Mouse (Mus musculus): ENCODE results near the gene Gm45837.

Gm45837 gene

DNA sequence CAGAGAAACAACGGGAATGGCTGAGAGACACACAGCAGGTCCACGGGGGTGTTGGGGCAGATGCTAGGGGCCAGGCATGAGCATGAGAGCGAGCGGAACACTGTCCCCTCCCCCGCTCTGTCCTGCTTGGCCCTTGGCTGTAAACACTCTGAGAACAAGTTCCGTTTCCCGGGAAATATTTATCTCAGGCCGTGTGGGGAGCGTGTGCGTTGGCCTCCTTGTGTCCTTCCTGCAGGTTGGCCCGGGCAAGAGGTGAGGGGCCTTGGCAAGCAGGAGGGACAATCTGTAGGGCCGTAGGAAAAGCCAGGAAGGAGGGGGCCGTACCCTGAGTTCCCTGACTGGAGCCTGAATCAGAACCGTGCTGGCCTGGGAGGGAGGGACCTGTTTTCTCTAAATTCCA is 54.7 kb downstream of the Gm45837 start:
- peak; percentile 73 to 82 for DNase-seq (ENCODE audit: low spot score in 2 of 2)

DNA sequence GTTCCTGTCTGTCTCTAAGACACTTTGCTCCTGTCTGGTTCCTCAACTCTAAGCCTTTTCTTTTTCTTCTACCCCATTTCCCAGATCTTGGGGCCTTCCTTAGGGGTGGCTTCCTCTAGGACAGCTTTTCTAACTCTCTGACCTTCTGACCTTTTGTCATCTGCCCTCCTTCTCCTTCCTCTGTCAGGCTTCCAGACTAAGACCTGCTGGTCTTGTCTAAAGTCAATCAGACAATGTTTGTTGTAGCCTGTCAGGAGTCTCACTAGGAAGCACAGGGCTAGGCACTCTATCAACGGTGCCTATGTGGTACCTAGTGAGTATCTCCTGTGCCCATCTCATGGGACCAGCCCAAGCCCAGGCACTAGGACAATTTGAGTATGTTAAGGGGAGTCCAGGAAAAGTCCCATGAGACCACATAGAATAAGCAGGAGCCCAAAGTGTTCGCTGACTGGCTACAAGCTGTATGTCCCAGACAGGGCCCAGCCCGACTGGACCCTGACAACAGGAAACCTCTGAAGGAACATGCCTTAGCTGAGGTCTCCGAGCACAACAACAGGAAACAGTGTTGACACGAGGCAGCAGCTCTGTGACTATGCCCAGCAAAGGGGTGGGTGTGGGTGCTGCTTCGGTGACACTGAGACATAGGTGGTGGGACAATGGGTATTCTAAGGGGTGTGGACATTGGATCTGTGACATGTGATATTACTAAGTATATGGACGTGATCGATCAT is 55.3 kb downstream of the Gm45837 start:
- peak in 1 of 2 experiments; percentile 82 for DNase-seq (ENCODE audit: low spot score in 2 of 2)

DNA sequence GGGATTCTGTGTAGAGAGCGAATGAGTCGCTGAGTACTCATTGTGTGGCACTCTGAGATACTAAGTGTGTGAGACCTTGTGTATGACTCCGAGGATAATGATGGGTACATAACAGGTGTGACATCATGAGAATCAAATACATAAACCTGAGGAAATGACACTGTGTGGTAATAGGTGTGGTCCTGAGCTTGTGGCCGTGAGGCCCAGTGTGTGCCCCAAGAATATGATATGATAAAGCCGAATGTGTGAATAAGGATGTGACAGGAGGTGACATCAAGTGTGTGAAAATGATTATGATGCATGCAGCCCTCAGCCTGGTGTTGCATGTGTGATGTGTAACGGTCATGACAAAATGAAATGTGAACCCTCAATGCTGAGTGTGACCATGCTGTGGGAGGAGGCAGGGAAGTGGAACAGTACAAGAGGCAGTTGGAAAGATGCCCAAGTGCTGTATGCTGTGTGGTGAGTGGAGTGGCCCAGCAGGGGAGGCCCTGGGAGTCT is 55.9 kb downstream of the Gm45837 start:
- DNase-seq (ENCODE audit: low spot score in 2 of 2), result no peak

DNA sequence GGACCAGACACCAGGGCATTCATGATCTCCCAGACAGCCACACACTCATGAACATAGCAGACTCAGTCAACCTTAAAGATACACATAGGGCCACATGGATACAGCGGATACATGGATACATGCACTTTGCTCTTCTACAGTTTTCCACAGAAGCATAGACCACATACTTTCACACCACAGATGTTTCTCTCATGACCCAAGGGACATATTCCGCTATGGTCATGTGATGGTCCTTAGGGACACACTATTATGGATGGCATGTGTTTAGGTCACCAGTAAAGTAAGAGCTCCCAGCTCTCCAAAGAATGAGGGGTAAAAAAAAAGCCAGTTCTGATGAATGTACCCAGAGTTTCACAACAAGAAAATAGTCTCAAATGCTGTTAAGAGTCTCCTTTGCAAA is 60.7 kb downstream of the Gm45837 start:
- DNase-seq (ENCODE audit: low spot score in 2 of 2), result no peak

GRCm38 (mm10) chr7:101471968-101472480 is 61.3 kb downstream of the Gm45837 start:
- no peak for DNase-seq (ENCODE audit: low spot score in 2 of 2)

DNA sequence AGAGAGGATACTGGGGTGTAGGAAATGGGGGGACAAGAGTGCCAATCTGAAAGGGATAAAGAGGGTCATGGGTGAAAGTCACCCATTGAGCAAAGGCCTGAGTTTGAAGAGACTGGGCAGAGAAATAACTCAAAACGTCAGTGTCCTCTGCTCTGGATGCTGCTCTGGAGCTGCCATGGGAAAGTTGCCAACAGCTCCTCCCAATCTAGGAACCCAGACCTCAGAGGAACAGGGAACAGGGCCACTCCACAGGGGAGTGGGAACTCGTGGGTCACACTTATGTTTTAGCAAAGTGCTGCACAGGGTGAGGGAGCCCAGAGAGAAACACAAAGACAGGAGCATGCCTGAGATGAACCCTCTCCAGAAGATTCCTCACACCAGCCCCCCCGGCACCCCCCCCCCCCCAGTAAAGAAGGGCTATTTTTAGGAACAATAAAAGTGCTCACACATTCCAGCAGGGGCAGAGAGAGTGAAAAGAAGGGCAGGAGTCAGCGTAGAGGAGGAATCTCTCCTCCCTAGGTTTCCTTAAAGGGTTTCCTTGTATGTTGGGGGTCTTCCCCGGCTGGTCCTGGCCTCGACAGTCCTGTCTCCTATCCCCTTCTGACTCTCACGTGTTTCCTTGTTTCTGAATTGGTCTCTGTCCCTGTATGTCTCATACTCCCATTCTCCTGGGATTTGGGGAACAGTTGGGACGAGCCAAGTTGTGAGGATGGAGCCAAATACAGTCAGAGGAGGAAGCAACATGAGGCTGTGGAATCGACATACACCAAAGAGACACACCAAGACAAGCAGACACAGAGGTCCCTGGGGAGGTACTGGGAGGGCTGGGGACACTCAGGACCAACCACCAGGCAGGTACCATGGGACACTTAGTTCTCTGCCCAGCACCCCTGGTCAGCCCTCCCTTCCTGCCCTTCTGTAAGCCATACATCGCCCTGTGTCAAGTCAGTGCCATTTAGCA is 62.2 kb downstream of the Gm45837 start:
- DNase-seq (ENCODE audit: low spot score in 2 of 2), result peak; percentile 70 to 74

DNA sequence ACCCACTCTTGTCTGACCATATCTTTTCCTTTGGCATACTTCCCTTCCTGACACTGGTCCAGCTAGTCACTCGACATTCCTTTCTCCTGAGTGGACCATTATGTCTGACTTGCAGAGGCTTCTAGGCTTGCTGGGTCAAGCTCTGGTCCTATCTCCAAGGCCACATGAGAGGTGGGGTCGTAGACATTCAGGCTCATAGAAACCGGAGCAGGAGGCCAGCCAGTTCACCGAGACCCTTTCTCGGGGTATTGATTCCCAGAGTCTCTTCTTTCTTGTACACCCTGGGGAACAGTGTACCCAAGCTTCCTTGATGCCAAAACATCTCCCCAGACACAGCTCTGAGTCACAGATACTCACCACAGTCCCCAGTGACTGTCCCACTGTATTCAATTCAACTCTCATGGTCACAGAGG is 63.7 kb downstream of the Gm45837 start:
- DNase-seq (ENCODE audit: low spot score in 2 of 2), result no peak

DNA sequence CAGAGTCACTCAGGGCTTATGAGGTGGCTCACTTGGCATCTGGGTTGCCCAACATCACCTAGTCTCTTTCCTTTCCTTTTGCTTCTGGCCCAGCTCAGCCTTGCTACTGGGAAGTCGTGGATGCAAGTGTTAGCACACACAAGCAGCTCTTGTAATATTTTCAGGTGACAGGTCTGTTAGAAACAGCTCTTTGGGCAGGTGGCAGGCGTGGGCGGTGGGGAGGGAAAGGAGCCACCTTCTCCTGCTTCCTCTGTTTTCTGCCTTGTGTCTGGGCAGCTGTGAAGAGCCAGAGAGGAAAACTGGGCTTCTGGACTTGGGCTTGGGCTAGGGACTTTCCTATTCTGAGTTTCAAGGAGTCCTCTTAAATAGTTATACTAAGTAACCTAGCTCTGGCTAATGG is 65.3 kb downstream of the Gm45837 start:
- DNase-seq (ENCODE audit: low spot score in 2 of 2), result no peak

DNA sequence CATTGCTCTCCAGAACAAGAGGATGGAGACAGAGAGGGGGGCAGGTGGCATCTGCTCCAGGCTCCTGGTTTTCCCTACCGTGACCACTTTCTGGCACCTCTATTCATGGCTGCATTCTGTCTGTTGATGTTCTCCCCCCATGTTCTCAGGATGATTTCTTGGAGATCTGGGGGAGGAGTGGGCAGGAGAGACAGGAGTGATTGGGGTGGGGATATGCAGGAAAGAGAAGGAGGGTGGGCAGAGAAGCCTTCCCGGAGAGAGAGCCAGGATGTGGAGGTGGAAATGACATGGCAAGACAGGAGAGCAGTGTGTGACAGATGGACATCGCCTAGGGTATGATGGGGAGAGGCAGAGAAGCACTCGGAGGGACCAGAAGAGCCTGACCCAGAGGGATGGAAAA is 65.8 kb downstream of the Gm45837 start:
- no peak for DNase-seq (ENCODE audit: low spot score in 2 of 2)

DNA sequence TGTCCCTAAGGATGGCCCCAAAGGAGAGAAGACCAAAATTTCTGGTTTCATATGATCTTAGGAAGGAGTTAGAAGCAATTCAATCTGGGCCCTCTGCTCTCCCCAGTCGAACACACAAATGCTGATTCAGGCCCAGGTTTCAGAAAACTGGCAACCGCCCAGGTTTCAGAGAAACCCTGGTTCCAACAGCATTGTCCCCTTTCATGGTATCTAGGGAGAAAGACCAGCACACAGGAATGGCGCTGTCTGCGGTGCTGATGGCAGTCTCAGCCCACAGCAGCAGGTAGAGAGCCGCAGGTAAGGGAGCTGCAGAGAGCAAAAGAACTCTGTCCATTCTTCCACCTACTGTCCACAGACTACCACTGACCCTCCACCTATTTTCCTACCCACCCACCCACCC is 66.5 kb downstream of the Gm45837 start:
- DNase-seq (ENCODE audit: low spot score in 2 of 2), result no peak

GRCm38 (mm10) chr7:101478099-101478498 is 67.4 kb downstream of the Gm45837 start:
- no peak for DNase-seq (ENCODE audit: low spot score in 2 of 2)

DNA sequence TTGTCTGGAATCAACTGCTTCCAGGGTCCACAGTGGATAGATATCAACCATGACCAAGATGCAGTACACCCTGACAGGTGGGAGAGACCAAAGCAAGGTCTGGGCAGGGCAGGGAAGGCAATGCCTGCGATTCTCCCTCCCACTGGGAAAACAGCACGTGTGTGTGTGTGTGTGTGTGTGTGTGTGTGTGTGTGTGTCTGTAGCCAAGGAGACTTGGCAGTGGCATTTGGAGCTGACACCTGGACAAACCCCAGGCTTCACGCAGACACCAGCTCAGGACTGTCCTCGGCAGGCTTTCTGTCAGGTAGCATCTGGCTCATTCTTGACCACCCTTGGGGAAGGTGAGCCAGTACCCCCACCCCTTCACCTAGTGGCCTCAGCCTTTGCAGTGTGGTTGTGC is 69.2 kb downstream of the Gm45837 start:
- no peak for DNase-seq (ENCODE audit: low spot score in 2 of 2)

- no peak for DNase-seq (ENCODE audit: low spot score in 2 of 2)
These were observed 70.0 kb downstream of the Gm45837 start for GRCm38 (mm10) chr7:101480671-101481070.

DNA sequence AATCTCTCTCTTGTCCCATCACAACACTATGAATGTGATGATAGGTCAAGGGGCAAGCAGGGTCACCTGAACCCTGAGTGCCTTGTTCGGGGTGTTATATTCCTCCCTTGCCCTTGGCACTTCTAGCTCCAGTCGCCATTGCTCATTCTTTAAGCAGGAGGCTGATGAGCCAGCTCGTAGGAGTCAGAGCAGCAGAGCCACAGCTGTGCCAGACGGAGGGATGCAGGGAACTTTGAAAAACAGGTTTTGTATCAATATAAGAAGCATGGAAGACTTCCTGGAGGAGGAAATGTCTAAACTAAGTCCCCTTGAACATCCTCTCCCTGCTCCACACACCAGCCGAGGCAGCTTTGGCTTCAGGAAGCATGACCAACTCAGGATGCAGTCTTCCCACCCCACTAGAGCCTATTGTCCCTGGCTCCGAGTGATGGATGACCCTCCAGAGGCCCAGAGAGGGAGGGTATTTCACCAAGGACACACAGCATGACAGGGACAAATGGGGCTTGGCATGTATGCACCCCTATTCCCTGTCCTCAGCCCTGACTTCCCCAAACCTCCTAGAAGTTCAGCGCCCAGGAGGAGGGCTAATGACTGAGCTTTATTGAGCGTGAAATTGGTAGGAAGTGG is 71.3 kb downstream of the Gm45837 start:
- no peak for DNase-seq (ENCODE audit: low spot score in 2 of 2)

- no peak for DNase-seq (ENCODE audit: low spot score in 2 of 2)
These were observed 71.9 kb downstream of the Gm45837 start for GRCm38 (mm10) chr7:101482499-101483081.

DNA sequence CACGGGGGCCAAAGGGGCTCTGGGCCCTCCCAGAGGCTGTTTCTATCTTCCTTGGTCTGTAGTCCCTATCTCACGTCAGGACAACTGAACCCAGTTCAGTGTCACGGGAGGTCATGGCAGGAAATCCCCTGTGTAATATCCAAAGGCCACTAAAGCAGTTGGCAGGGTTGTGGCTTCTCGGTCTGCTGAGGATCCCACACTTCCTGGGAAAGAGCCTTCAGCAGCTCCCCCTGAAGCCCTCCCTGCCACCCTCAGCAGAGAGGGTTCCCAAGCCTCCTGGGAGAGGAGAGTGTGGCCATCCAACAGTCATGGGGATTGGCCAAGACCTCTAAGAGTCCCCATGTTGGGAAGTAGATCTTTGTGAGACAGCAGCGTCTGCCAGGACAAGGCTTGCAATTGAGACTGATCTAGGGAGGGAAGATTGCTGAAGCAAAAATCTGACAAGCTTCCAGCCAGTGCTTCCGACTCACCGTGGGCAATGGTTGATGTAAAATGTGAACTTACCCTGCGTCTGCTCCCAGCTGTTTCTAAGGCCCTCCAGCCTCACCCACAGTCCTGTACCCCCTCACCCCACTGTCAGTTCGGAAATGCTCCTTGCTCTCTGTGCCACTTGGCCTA is 72.9 kb downstream of the Gm45837 start:
- no peak for DNase-seq (ENCODE audit: low spot score in 2 of 2)

DNA sequence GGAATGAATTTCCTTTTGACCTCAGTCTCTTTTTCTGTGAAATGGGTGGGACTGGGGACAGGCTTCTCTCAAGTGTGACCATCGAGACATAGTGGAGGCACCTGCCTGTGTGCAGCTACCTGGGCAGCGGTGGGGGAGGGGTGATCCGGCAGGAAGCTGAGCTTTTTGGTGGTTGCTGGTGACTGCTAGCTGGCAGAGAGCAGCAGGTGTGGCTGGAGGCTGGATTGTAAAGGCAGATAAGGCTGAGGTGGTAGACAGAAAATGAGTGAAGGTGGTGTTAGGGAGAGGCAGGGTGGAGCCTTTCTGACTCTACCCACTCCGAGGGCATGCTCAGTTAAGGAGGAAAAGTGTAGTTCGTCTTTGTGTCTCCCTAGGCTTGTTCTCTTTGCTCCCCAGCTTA is 76.4 kb downstream of the Gm45837 start:
- DNase-seq (ENCODE audit: low spot score in 2 of 2), result no peak

GRCm38 (mm10) chr7:101490952-101491351 is 80.3 kb downstream of the Gm45837 start:
- DNase-seq (ENCODE audit: low spot score in 2 of 2), result peak in 1 of 2 experiments; percentile 59

GRCm38 (mm10) chr7:101498385-101498784 is 87.7 kb downstream of the Gm45837 start:
- no peak for DNase-seq (ENCODE audit: low spot score in 2 of 2)

- no peak for DNase-seq (ENCODE audit: low spot score in 2 of 2)
These were observed 88.6 kb downstream of the Gm45837 start for GRCm38 (mm10) chr7:101499251-101499650.

GRCm38 (mm10) chr7:101499701-101500100 is 89.0 kb downstream of the Gm45837 start:
- DNase-seq (ENCODE audit: low spot score in 2 of 2), result no peak

All from heart, adult 9 months (tissue).